ENCODE assay signal across 25 mouse cellular contexts in genomic region chr10:4373558-4373957, GRCm38 (mm10).
"Had no signal": no experiment of that assay in that cellular context is flagged by ENCODE, and none has a peak within 500 bp of the region (broad histone marks: within the 10 kb centered on the region; RNA-seq: fewer than 3 reads in every experiment).

No protein-coding gene starts in this region.

- H3K27me3 ChIP-seq: heart, embryonic 12.5 days; hindbrain, embryonic 13.5 days; hindbrain, embryonic 15.5 days; intestine, embryonic 15.5 days; limb, embryonic 13.5 days; limb, embryonic 15.5 days; liver, embryonic 12.5 days had no signal

- H3K4me1 ChIP-seq: hindbrain, embryonic 13.5 days; hindbrain, embryonic 15.5 days; limb, embryonic 15.5 days; liver, embryonic 12.5 days had no signal

- H3K9me3 ChIP-seq: hindbrain, embryonic 13.5 days; hindbrain, embryonic 15.5 days; intestine, embryonic 15.5 days; limb, embryonic 13.5 days; limb, embryonic 15.5 days; liver, embryonic 12.5 days had no signal

- H3K4me2 ChIP-seq: heart, embryonic 12.5 days; hindbrain, embryonic 13.5 days; hindbrain, embryonic 15.5 days; intestine, embryonic 15.5 days; limb, embryonic 13.5 days; limb, embryonic 15.5 days; liver, embryonic 12.5 days had no signal

- H3K27ac ChIP-seq: gastrocnemius, adult 2 months; hindbrain, embryonic 13.5 days; hindbrain, embryonic 15.5 days; intestine, embryonic 15.5 days; layer of hippocampus, adult 2 months; limb, embryonic 13.5 days; limb, embryonic 15.5 days; liver, embryonic 12.5 days; liver, embryonic 14.5 days had no signal

- ATAC-seq: inflammation-experienced regulatory T-cells, adult 6 months; intestine, embryonic 15.5 days; intestine, postnatal 0 days; liver, embryonic 12.5 days had no signal

- DNase-seq: gastrocnemius, adult 2 months; gastrocnemius, postnatal 10 days; gastrocnemius, postnatal 25 days; heart, adult 18-20 months; heart, postnatal 10 days; heart, postnatal 4 days; kidney, adult 18-20 months; kidney, adult 8-10 months; kidney, postnatal 10 days; kidney, postnatal 25 days; kidney, postnatal 4 days; layer of hippocampus, adult 9-11 months; layer of hippocampus, postnatal 36 days; left cerebral cortex, postnatal 4 days had no signal

- H3K4me3 ChIP-seq: gastrocnemius, adult 2 months; heart, embryonic 12.5 days; hindbrain, embryonic 13.5 days; hindbrain, embryonic 15.5 days; intestine, embryonic 15.5 days; layer of hippocampus, adult 2 months; limb, embryonic 13.5 days; limb, embryonic 15.5 days; liver, embryonic 12.5 days had no signal

- H3K9ac ChIP-seq: heart, embryonic 12.5 days; hindbrain, embryonic 13.5 days; hindbrain, embryonic 15.5 days; intestine, embryonic 15.5 days; limb, embryonic 13.5 days; limb, embryonic 15.5 days; liver, embryonic 12.5 days; liver, embryonic 14.5 days had no signal
